Mouse (Mus musculus): Measurements from ENCODE around the gene Patj. TPM values are rescaled to one million over a fixed set of nuclear protein-coding genes. Genes with fewer than 3 reads are reported as not detected.
A peak's percentile ranks its signal among the peaks of the same experiment; 100 is the strongest.

The Patj gene
- polyA plus RNA-seq, 1 experiment from 2014 or later: 17.1 TPM

DNA sequence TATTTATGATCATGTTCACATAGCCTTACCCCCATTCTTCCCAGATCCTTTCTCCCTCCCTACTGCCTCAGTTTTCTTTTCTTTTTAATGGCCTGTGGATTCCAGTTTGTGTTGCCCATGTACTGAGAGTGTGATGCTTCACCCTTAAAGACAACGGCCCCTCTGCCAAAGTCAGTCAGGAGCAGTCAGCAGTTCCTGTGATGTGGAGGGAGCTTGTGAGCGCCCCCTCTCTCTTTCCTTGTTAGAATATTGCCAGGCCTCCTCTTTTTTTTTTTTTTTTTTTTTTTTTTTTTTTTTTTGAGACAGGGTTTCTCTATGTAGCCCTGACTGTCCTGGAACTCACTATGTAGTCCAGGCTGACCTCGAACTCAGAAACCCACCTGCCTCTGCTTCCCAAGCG lies 91.3 kb downstream of the Patj start:
- no peak overlapping the region for H3K9ac ChIP-seq
- WGBS: 82% methylated on average over 4 of the region's 4 CpGs
- ATAC-seq (ENCODE audit: insufficient read depth, low FRiP score, low read depth): no peak
- no peak overlapping the region for H3K4me3 ChIP-seq (replicated peaks)
- H3K36me3 ChIP-seq: 0 out of 2 replicates have a peak, but pooled peaks cover 5% of the 10 kb centered on the region
- no peak overlapping the region for H3K4me2 ChIP-seq
- no peaks in the 10 kb centered on the region for H3K4me1 ChIP-seq
- H3K27ac ChIP-seq: no peak overlapping the region
- H3K9me3 ChIP-seq: no peaks in the 10 kb centered on the region
- no peaks in the 10 kb centered on the region for H3K27me3 ChIP-seq (replicated peaks)

- Histone ChIP-seq H3K36me3 (0 out of 2 replicates have a peak, but pooled peaks cover 6% of the 10 kb centered on the region), H3K9ac (no peak overlapping the region), H3K4me3 (replicated peaks) (no peak overlapping the region), H3K4me2 (no peak overlapping the region), H3K9me3 (no peaks in the 10 kb centered on the region), H3K4me1 (no peaks in the 10 kb centered on the region), H3K27me3 (replicated peaks) (no peaks in the 10 kb centered on the region), H3K27ac (no peak overlapping the region)
- no peak for ATAC-seq (ENCODE audit: insufficient read depth, low FRiP score, low read depth)
- 24% methylated on average over 1 of the region's 1 CpGs for WGBS
These were observed 93.8 kb downstream of the Patj start for GRCm38 (mm10) chr4:98489386-98489785.

DNA sequence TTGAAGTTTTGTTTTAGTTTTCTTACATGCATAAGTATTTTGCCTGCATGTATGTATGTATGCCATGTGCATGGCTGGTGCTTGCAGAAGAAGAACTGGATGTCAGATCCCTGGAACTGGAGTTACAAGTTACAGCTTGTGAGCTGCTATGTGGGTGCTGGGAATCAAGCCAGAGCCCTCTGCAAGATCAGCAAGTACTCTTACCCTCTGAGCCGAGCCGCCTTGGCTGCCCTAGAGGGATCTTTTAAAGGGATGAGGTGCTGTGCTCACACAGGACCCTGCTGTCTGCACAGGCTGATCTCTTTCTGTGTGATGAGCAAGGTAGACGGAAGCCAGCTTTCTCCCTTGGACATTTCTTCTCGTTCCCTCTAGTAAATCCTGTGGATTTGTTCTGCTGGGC lies 102.8 kb downstream of the Patj start:
- WGBS: 87% methylated on average over 4 of the region's 4 CpGs
- Histone ChIP-seq H3K4me1 (no peaks in the 10 kb centered on the region), H3K9ac (no peak overlapping the region), H3K27me3 (replicated peaks) (no peaks in the 10 kb centered on the region), H3K36me3 (no peaks in the 10 kb centered on the region), H3K4me3 (replicated peaks) (no peak overlapping the region), H3K9me3 (no peaks in the 10 kb centered on the region), H3K27ac (no peak overlapping the region), H3K4me2 (no peak overlapping the region)
- ATAC-seq (ENCODE audit: insufficient read depth, low FRiP score, low read depth): no peak

GRCm38 (mm10) chr4:98500182-98500581 lies 104.6 kb downstream of the Patj start:
- no peaks in the 10 kb centered on the region for H3K4me1 ChIP-seq
- no peak overlapping the region for H3K4me3 ChIP-seq (replicated peaks)
- no peak overlapping the region for H3K4me2 ChIP-seq
- 78% methylated on average over 5 of the region's 5 CpGs for WGBS
- H3K9ac ChIP-seq: no peak overlapping the region
- no peaks in the 10 kb centered on the region for H3K9me3 ChIP-seq
- H3K27me3 ChIP-seq (replicated peaks): no peaks in the 10 kb centered on the region
- H3K27ac ChIP-seq: no peak overlapping the region
- ATAC-seq (ENCODE audit: insufficient read depth, low FRiP score, low read depth): no peak
- H3K36me3 ChIP-seq: no peaks in the 10 kb centered on the region

- 81% methylated on average over 2 of the region's 2 CpGs for WGBS
- Histone ChIP-seq H3K27me3 (replicated peaks) (no peaks in the 10 kb centered on the region), H3K4me3 (replicated peaks) (no peak overlapping the region), H3K9ac (no peak overlapping the region), H3K36me3 (no peaks in the 10 kb centered on the region), H3K4me1 (no peaks in the 10 kb centered on the region), H3K9me3 (no peaks in the 10 kb centered on the region), H3K4me2 (no peak overlapping the region), H3K27ac (no peak overlapping the region)
- ATAC-seq (ENCODE audit: insufficient read depth, low FRiP score, low read depth): no peak
These were observed 105.3 kb downstream of the Patj start for GRCm38 (mm10) chr4:98500875-98501274.

- WGBS: 45% methylated on average over 3 of the region's 3 CpGs
These were observed 109.2 kb downstream of the Patj start for GRCm38 (mm10) chr4:98504743-98505142.

GRCm38 (mm10) chr4:98508471-98509271 lies 113.1 kb downstream of the Patj start:
- Histone ChIP-seq H3K36me3 (no peaks in the 10 kb centered on the region), H3K4me3 (replicated peaks) (no peak overlapping the region), H3K4me1 (peaks cover 12% of the 10 kb centered on the region; the same call in 1 of the 2 replicates), H3K27ac (no peak overlapping the region), H3K9ac (no peak overlapping the region), H3K9me3 (no peaks in the 10 kb centered on the region), H3K27me3 (replicated peaks) (no peaks in the 10 kb centered on the region), H3K4me2 (no peak overlapping the region)
- no peak for ATAC-seq (ENCODE audit: insufficient read depth, low FRiP score, low read depth)
- WGBS: 75% methylated on average over 11 of the region's 11 CpGs

More at GRCm38 (mm10) chr4:98504743-98505142, 109.2 kb downstream of the Patj start:
- no peak overlapping the region for H3K4me2 ChIP-seq
- no peak overlapping the region for H3K27ac ChIP-seq
- H3K4me3 ChIP-seq (replicated peaks): no peak overlapping the region
- H3K36me3 ChIP-seq: no peaks in the 10 kb centered on the region
- H3K27me3 ChIP-seq (replicated peaks): no peaks in the 10 kb centered on the region
- ATAC-seq (ENCODE audit: insufficient read depth, low FRiP score, low read depth): no peak
- no peak overlapping the region for H3K9ac ChIP-seq
- no peaks in the 10 kb centered on the region for H3K9me3 ChIP-seq
- H3K4me1 ChIP-seq: no peaks in the 10 kb centered on the region

- no peak for ATAC-seq (ENCODE audit: insufficient read depth, low FRiP score, low read depth)
- Histone ChIP-seq H3K4me1 (peaks cover 12% of the 10 kb centered on the region; the same call in 1 of the 2 replicates), H3K4me2 (no peak overlapping the region), H3K27me3 (replicated peaks) (no peaks in the 10 kb centered on the region), H3K27ac (no peak overlapping the region), H3K36me3 (no peaks in the 10 kb centered on the region), H3K4me3 (replicated peaks) (no peak overlapping the region), H3K9me3 (no peaks in the 10 kb centered on the region), H3K9ac (no peak overlapping the region)
- WGBS: 79% methylated on average over 5 of the region's 5 CpGs
These were observed 114.4 kb downstream of the Patj start for GRCm38 (mm10) chr4:98509939-98510338.

GRCm38 (mm10) chr4:98511296-98511695 lies 115.7 kb downstream of the Patj start:
- H3K9me3 ChIP-seq: no peaks in the 10 kb centered on the region
- H3K4me1 ChIP-seq: peaks cover 12% of the 10 kb centered on the region; the same call in 1 of the 2 replicates
- H3K27me3 ChIP-seq (replicated peaks): no peaks in the 10 kb centered on the region
- no peak overlapping the region for H3K4me2 ChIP-seq
- no peak overlapping the region for H3K4me3 ChIP-seq (replicated peaks)
- WGBS: 25% methylated on average over 2 of the region's 2 CpGs
- H3K27ac ChIP-seq: peak overlapping the region; percentile 17; the same call in 1 of the 2 replicates
- no peaks in the 10 kb centered on the region for H3K36me3 ChIP-seq
- no peak overlapping the region for H3K9ac ChIP-seq
- ATAC-seq (ENCODE audit: insufficient read depth, low FRiP score, low read depth): peak; percentile 75; the same call in 1 of the 2 replicates

DNA sequence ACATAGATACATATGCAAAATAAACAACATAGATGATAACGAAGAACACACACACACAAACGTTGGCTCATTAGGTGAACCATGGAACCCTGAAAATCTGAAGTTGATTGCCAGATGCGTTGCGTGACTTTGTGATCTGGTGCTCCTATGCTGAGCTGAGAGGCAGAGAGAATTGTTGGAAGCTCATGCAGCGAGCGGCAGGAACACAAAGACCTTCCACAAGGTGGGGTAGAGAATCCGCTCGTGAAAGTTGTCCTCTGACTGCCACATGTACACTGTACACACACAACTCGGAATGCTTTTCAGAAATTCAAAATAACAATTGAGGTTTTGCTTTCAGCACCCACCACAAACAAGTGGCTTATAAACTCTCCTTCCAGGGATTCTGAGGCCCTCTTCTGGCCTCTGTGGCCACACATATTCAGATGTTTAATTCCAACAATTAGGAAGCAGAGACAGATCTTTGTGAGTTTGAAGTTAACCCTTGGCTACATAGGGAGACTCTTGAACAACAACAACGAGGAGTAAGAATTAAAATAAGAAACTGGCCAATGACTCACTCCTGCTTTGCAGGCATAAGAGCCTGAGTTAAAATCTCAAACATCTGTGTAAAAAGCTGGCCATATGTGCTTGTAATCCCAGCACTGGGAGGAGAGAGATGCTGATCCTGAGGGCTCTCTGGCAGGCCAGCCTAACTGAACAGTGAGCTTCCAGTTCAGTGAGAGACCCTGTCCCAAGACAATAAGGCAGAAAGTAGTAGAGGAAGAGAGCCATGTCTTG lies 116.6 kb downstream of the Patj start:
- Histone ChIP-seq H3K4me3 (replicated peaks) (no peak overlapping the region), H3K27ac (no peak overlapping the region; the same call in 1 of the 2 replicates), H3K4me2 (no peak overlapping the region), H3K4me1 (peaks cover 12% of the 10 kb centered on the region; the same call in 1 of the 2 replicates), H3K9me3 (no peaks in the 10 kb centered on the region), H3K9ac (no peak overlapping the region), H3K27me3 (replicated peaks) (no peaks in the 10 kb centered on the region), H3K36me3 (no peaks in the 10 kb centered on the region)
- 81% methylated on average over 10 of the region's 10 CpGs for WGBS
- no peak for ATAC-seq (ENCODE audit: insufficient read depth, low FRiP score, low read depth)

- Histone ChIP-seq H3K9ac (no peak overlapping the region), H3K27ac (no peak overlapping the region), H3K9me3 (no peaks in the 10 kb centered on the region), H3K4me1 (no peaks in the 10 kb centered on the region), H3K4me2 (no peak overlapping the region), H3K27me3 (replicated peaks) (no peaks in the 10 kb centered on the region), H3K4me3 (replicated peaks) (no peak overlapping the region), H3K36me3 (peaks cover 9% of the 10 kb centered on the region; the same call in 1 of the 2 replicates)
- 84% methylated on average over 6 of the region's 6 CpGs for WGBS
- ATAC-seq (ENCODE audit: insufficient read depth, low FRiP score, low read depth): no peak
These were observed 124.9 kb downstream of the Patj start for GRCm38 (mm10) chr4:98520492-98520891.

DNA sequence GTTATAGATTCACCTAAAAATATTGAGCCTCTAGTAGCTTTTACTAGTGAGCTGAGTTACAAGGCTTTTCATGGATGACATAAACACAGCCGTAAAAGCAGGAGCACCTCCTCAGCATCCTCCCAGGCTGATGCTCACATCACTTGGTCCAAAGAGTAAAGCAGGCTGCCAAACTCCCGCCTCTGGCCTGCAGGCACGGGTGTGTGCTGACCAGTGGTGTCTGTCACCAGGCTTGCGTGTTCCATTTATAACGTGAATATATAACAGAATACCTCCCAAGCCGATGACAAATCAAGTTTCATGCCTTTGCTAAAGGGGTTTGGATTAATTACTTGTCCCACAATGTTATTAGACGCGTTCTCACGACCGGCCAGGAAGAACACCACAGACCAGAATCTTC lies 128.9 kb downstream of the Patj start:
- H3K27me3 ChIP-seq (replicated peaks): no peaks in the 10 kb centered on the region
- no peak overlapping the region for H3K4me3 ChIP-seq (replicated peaks)
- no peak overlapping the region for H3K9ac ChIP-seq
- no peak overlapping the region for H3K27ac ChIP-seq
- no peak for ATAC-seq (ENCODE audit: insufficient read depth, low FRiP score, low read depth)
- peaks cover 9% of the 10 kb centered on the region; the same call in 1 of the 2 replicates for H3K36me3 ChIP-seq
- no peak overlapping the region for H3K4me2 ChIP-seq
- H3K9me3 ChIP-seq: no peaks in the 10 kb centered on the region
- WGBS: 92% methylated on average over 10 of the region's 10 CpGs
- H3K4me1 ChIP-seq: no peaks in the 10 kb centered on the region

All from stomach, embryonic 15.5 days (tissue).